Mouse (Mus musculus): ENCODE results near the gene Olfr741. TPM values are rescaled to one million over a fixed set of nuclear protein-coding genes. Genes with fewer than 3 reads are reported as not detected.

Gene Olfr741
- polyA plus RNA-seq (2015; fragmentation: Nextera tagmentation; extraction: Ambion mirVana): not detected in 2 replicates

- H3K4me2 ChIP-seq: no peak within 1 kb of the TSS
- no peaks in the 10 kb centered on the region for H3K36me3 ChIP-seq
- WGBS: 66% methylated on average over 2 of the region's 2 CpGs
- H3K27me3 ChIP-seq (replicated peaks): no peaks in the 10 kb centered on the region
- no peaks in the 10 kb centered on the region for H3K4me1 ChIP-seq
- ATAC-seq (ENCODE audit: extremely low read depth, insufficient number of reproducible peaks, low FRiP score, low TSS enrichment): no peak
- no peak within 1 kb of the TSS for H3K27ac ChIP-seq (replicated peaks)
- no peaks in the 10 kb centered on the region for H3K9me3 ChIP-seq
- H3K4me3 ChIP-seq: no peak within 1 kb of the TSS
- H3K9ac ChIP-seq: no peak within 1 kb of the TSS
Measured at GRCm38 (mm10) chr14:50472438-50472837, at the start of gene Olfr741. TSS of gene Olfr741 (plus strand) at chr14:50472738.

- WGBS: 75% methylated on average over 3 of the region's 3 CpGs
- H3K9ac ChIP-seq: no peak within 1 kb of the TSS
- H3K36me3 ChIP-seq: no peaks in the 10 kb centered on the region
Measured at GRCm38 (mm10) chr14:50445245-50445644, 27.3 kb upstream of the Olfr741 start, which contains the start of gene Olfr740. TSS of gene Olfr740 (plus strand) at chr14:50445545.

GRCm38 (mm10) chr14:50478406-50478805, 5.9 kb downstream of the Olfr741 start:
- no peak for ATAC-seq (ENCODE audit: extremely low read depth, insufficient number of reproducible peaks, low FRiP score, low TSS enrichment)
- Histone ChIP-seq H3K36me3 (no peaks in the 10 kb centered on the region), H3K4me1 (no peaks in the 10 kb centered on the region), H3K27me3 (replicated peaks) (no peaks in the 10 kb centered on the region), H3K9ac (no peak overlapping the region), H3K9me3 (peaks cover 4% of the 10 kb centered on the region; the same call in 1 of the 2 replicates), H3K27ac (replicated peaks) (no peak overlapping the region), H3K4me2 (no peak overlapping the region), H3K4me3 (no peak overlapping the region)
- WGBS: 57% methylated on average over 2 of the region's 2 CpGs

More at GRCm38 (mm10) chr14:50445245-50445644, 27.3 kb upstream of the Olfr741 start, which contains the start of gene Olfr740:
- ATAC-seq (ENCODE audit: extremely low read depth, insufficient number of reproducible peaks, low FRiP score, low TSS enrichment): no peak
- H3K4me1 ChIP-seq: no peaks in the 10 kb centered on the region
- H3K27ac ChIP-seq (replicated peaks): no peak within 1 kb of the TSS
- no peak within 1 kb of the TSS for H3K4me3 ChIP-seq
- no peaks in the 10 kb centered on the region for H3K9me3 ChIP-seq
- H3K27me3 ChIP-seq (replicated peaks): no peaks in the 10 kb centered on the region
- H3K4me2 ChIP-seq: no peak within 1 kb of the TSS

GRCm38 (mm10) chr14:50503300-50503699, 30.8 kb downstream of the Olfr741 start, which contains the start of gene Olfr742:
TSS of gene Olfr742 (plus strand) at chr14:50503600.
- Histone ChIP-seq H3K9ac (no peak within 1 kb of the TSS), H3K4me1 (no peaks in the 10 kb centered on the region), H3K4me2 (no peak within 1 kb of the TSS), H3K27ac (replicated peaks) (no peak within 1 kb of the TSS), H3K4me3 (no peak within 1 kb of the TSS), H3K27me3 (replicated peaks) (no peaks in the 10 kb centered on the region), H3K9me3 (no peaks in the 10 kb centered on the region), H3K36me3 (no peaks in the 10 kb centered on the region)
- ATAC-seq (ENCODE audit: extremely low read depth, insufficient number of reproducible peaks, low FRiP score, low TSS enrichment): no peak
- 47% methylated on average over 2 of the region's 2 CpGs for WGBS

DNA sequence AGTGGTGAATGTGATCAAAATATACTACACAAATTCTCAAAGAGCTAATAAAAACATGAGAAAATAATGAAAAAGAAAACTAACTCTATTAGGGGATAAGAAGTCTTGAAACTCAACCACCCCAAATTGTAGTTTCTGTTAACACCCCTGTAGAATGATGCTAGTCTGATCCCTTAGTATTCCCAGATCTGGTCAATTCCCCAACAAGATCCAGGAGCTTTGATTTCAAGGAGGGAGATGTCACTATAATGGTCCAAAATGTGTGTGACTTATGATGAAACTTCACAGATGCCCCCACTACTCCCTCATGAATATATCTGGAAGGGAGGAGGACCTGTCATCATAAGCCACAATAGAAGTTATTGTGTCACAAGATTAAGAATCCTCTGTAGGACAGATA, 49.0 kb downstream of the Olfr741 start, which contains the start of gene Olfr743:
Gene Olfr743, plus strand, starts transcription at position 301 of the 400 bp plus-strand sequence.
- Histone ChIP-seq H3K9ac (no peak within 1 kb of the TSS), H3K4me3 (no peak within 1 kb of the TSS), H3K36me3 (no peaks in the 10 kb centered on the region), H3K4me1 (no peaks in the 10 kb centered on the region), H3K9me3 (peaks cover 8% of the 10 kb centered on the region), H3K27ac (replicated peaks) (no peak within 1 kb of the TSS), H3K27me3 (replicated peaks) (no peaks in the 10 kb centered on the region), H3K4me2 (no peak within 1 kb of the TSS)
- no peak for ATAC-seq (ENCODE audit: extremely low read depth, insufficient number of reproducible peaks, low FRiP score, low TSS enrichment)

Other genes starting within 250 kb of the Olfr741 start
- gene Olfr731, start 230.9 kb upstream of the Olfr741 start, polyA plus RNA-seq (2015; fragmentation: Nextera tagmentation; extraction: Ambion mirVana): not detected in 2 replicates
- gene Olfr732, start 188.5 kb upstream of the Olfr741 start, polyA plus RNA-seq (2015; fragmentation: Nextera tagmentation; extraction: Ambion mirVana): not detected in 2 replicates
- gene Olfr733, start 171.2 kb upstream of the Olfr741 start, polyA plus RNA-seq (2015; fragmentation: Nextera tagmentation; extraction: Ambion mirVana): not detected in 2 replicates
- not detected in 2 replicates for gene Olfr734, start 146.0 kb upstream of the Olfr741 start, polyA plus RNA-seq (2015; fragmentation: Nextera tagmentation; extraction: Ambion mirVana)
- gene Olfr735, start 123.9 kb upstream of the Olfr741 start, polyA plus RNA-seq (2015; fragmentation: Nextera tagmentation; extraction: Ambion mirVana): not detected in 2 replicates
- not detected in 2 replicates for gene Tlr11, start 114.8 kb upstream of the Olfr741 start, polyA plus RNA-seq (2015; fragmentation: Nextera tagmentation; extraction: Ambion mirVana)
- not detected in 2 replicates for gene Olfr736, start 91.6 kb upstream of the Olfr741 start, polyA plus RNA-seq (2015; fragmentation: Nextera tagmentation; extraction: Ambion mirVana)
- gene Olfr738, start 65.2 kb upstream of the Olfr741 start, polyA plus RNA-seq (2015; fragmentation: Nextera tagmentation; extraction: Ambion mirVana): not detected in 2 replicates
- not detected in 2 replicates for gene Olfr739, start 54.1 kb upstream of the Olfr741 start, polyA plus RNA-seq (2015; fragmentation: Nextera tagmentation; extraction: Ambion mirVana)
- not detected in 2 replicates for gene Olfr740, start 27.2 kb upstream of the Olfr741 start, polyA plus RNA-seq (2015; fragmentation: Nextera tagmentation; extraction: Ambion mirVana)
- not detected in 2 replicates for gene Olfr742, start 30.9 kb downstream of the Olfr741 start, polyA plus RNA-seq (2015; fragmentation: Nextera tagmentation; extraction: Ambion mirVana)
- gene Olfr743, start 49.1 kb downstream of the Olfr741 start, polyA plus RNA-seq (2015; fragmentation: Nextera tagmentation; extraction: Ambion mirVana): not detected in 2 replicates
- not detected in 2 replicates for gene Olfr744, start 142.1 kb downstream of the Olfr741 start, polyA plus RNA-seq (2015; fragmentation: Nextera tagmentation; extraction: Ambion mirVana)
- gene Olfr745, start 166.7 kb downstream of the Olfr741 start, polyA plus RNA-seq (2015; fragmentation: Nextera tagmentation; extraction: Ambion mirVana): not detected in 2 replicates
- gene Olfr746, start 174.3 kb downstream of the Olfr741 start, polyA plus RNA-seq (2015; fragmentation: Nextera tagmentation; extraction: Ambion mirVana): not detected in 2 replicates
- not detected in 2 replicates for gene Olfr747, start 220.5 kb downstream of the Olfr741 start, polyA plus RNA-seq (2015; fragmentation: Nextera tagmentation; extraction: Ambion mirVana)
- not detected in 2 replicates for gene Olfr748, start 234.6 kb downstream of the Olfr741 start, polyA plus RNA-seq (2015; fragmentation: Nextera tagmentation; extraction: Ambion mirVana)